Mouse (Mus musculus): ENCODE measurements at regions not wholly inside any gene's neighbourhood (a gene's known extent, or its start where the extent isn't known, plus 50 kb on each side); places are given as distances from the start of the nearest gene placed in this dataset.

GRCm38 (mm10) chr9:47353017-47353416 is 177.0 kb upstream of the Cadm1 start:
- Histone ChIP-seq H3K9ac (ENCODE audit: low read length) (no peak overlapping the region), H3K27ac (replicated peaks in 1 of 2; ENCODE audit: control insufficient read depth in 1 of 2, insufficient read depth in 1 of 2, low read depth in 2 of 2, low read length in 2 of 2) (no peak overlapping the region), H3K36me3 (ENCODE audit: control insufficient read depth, insufficient read depth, low read length) (no peaks in the 10 kb centered on the region), H3K27me3 (ENCODE audit: control insufficient read depth, insufficient read depth, low read length) (peaks cover 55% of the 10 kb centered on the region), H3K9me3 (ENCODE audit: control insufficient read depth, low read length) (no peaks in the 10 kb centered on the region), H3K4me2 (ENCODE audit: low read length) (no peak overlapping the region), H3K4me3 (ENCODE audit: control insufficient read depth in 1 of 2, insufficient read depth in 1 of 2, low read depth in 1 of 2, low read length in 2 of 2) (no peak overlapping the region), H3K4me1 (ENCODE audit: control insufficient read depth in 2 of 2, insufficient read depth in 2 of 2, low read length in 2 of 2) (peaks cover 17 to 20% of the 10 kb centered on the region in 2 experiments)
- no peak for ATAC-seq (ENCODE audit: insufficient number of reproducible peaks, insufficient read depth, low FRiP score, low read depth)
- 29% methylated on average over 2 of the region's 2 CpGs for WGBS

- 88% methylated on average over 5 of the region's 5 CpGs for WGBS
These were observed 176.0 kb upstream of the Cadm1 start for GRCm38 (mm10) chr9:47353972-47354371.

DNA sequence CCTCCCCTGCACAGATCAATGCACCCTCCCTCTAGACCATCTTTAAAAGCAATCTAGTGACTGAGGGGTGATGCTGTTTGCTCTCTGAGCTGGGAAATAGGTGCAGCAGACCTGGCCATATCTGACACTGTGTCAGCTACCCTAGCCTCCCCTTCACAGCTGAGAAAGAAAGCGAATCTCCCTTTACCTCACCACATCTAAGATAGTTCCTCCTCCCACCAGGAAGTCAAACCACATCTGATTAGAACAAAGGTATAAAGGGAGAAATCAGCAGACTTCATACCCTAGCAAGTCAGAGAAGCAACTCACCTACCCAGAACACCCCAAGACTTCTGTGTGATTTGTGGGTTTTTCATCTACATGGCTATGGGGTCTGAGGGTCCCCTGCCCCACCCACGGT is 175.6 kb upstream of the Cadm1 start:
- Histone ChIP-seq H3K9ac (ENCODE audit: low read length) (no peak overlapping the region), H3K36me3 (ENCODE audit: control insufficient read depth, insufficient read depth, low read length) (no peaks in the 10 kb centered on the region), H3K4me1 (ENCODE audit: control insufficient read depth in 2 of 2, insufficient read depth in 2 of 2, low read length in 2 of 2) (peaks cover 27 to 28% of the 10 kb centered on the region in 2 experiments), H3K4me3 (ENCODE audit: control insufficient read depth in 1 of 2, insufficient read depth in 1 of 2, low read depth in 1 of 2, low read length in 2 of 2) (no peak overlapping the region), H3K4me2 (ENCODE audit: low read length) (no peak overlapping the region), H3K9me3 (ENCODE audit: control insufficient read depth, low read length) (no peaks in the 10 kb centered on the region), H3K27me3 (ENCODE audit: control insufficient read depth, insufficient read depth, low read length) (peaks cover 54% of the 10 kb centered on the region), H3K27ac (replicated peaks in 1 of 2; ENCODE audit: control insufficient read depth in 1 of 2, insufficient read depth in 1 of 2, low read depth in 2 of 2, low read length in 2 of 2) (no peak overlapping the region)
- ATAC-seq (ENCODE audit: insufficient number of reproducible peaks, insufficient read depth, low FRiP score, low read depth), result no peak
- WGBS, result 80% methylated on average over 2 of the region's 2 CpGs

More at GRCm38 (mm10) chr9:47353972-47354371, 176.0 kb upstream of the Cadm1 start:
- Histone ChIP-seq H3K27ac (replicated peaks in 1 of 2; ENCODE audit: control insufficient read depth in 1 of 2, insufficient read depth in 1 of 2, low read depth in 2 of 2, low read length in 2 of 2) (no peak overlapping the region), H3K36me3 (ENCODE audit: control insufficient read depth, insufficient read depth, low read length) (no peaks in the 10 kb centered on the region), H3K9ac (ENCODE audit: low read length) (no peak overlapping the region), H3K4me2 (ENCODE audit: low read length) (no peak overlapping the region), H3K4me3 (ENCODE audit: control insufficient read depth in 1 of 2, insufficient read depth in 1 of 2, low read depth in 1 of 2, low read length in 2 of 2) (no peak overlapping the region), H3K4me1 (ENCODE audit: control insufficient read depth in 2 of 2, insufficient read depth in 2 of 2, low read length in 2 of 2) (peaks cover 27% of the 10 kb centered on the region in 2 experiments), H3K9me3 (ENCODE audit: control insufficient read depth, low read length) (no peaks in the 10 kb centered on the region), H3K27me3 (ENCODE audit: control insufficient read depth, insufficient read depth, low read length) (peaks cover 54% of the 10 kb centered on the region)
- ATAC-seq (ENCODE audit: insufficient number of reproducible peaks, insufficient read depth, low FRiP score, low read depth), result no peak

DNA sequence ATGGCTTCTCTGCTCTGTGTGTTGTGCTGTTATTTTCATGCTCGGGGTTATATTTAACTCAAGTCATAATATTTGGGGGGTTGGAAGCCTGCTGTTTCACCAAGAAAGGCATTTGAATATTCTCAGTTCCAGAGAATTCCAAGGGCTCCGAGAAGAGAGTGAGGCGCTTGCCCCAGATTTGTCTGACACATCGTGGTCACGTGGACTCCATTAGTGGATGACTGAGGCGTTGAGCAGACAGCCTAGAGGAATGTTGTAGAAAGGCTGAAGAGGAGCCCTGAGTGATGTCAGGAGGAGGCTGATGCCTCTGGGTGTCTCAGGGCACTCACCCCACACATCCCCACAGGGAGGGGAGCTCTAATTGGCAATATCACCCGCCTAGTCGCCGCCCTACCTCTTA is 175.1 kb upstream of the Cadm1 start:
- WGBS, result 35% methylated on average over 9 of the region's 9 CpGs
- Histone ChIP-seq H3K27me3 (ENCODE audit: control insufficient read depth, insufficient read depth, low read length) (peaks cover 55% of the 10 kb centered on the region), H3K9me3 (ENCODE audit: control insufficient read depth, low read length) (no peaks in the 10 kb centered on the region), H3K4me1 (ENCODE audit: control insufficient read depth in 2 of 2, insufficient read depth in 2 of 2, low read length in 2 of 2) (peaks cover 27 to 28% of the 10 kb centered on the region in 2 experiments), H3K36me3 (ENCODE audit: control insufficient read depth, insufficient read depth, low read length) (no peaks in the 10 kb centered on the region), H3K27ac (replicated peaks in 1 of 2; ENCODE audit: control insufficient read depth in 1 of 2, insufficient read depth in 1 of 2, low read depth in 2 of 2, low read length in 2 of 2) (no peak overlapping the region), H3K9ac (ENCODE audit: low read length) (no peak overlapping the region), H3K4me3 (ENCODE audit: control insufficient read depth in 1 of 2, insufficient read depth in 1 of 2, low read depth in 1 of 2, low read length in 2 of 2) (no peak overlapping the region), H3K4me2 (ENCODE audit: low read length) (peak overlapping the region; percentile 11; the same call in 1 of the 2 replicates)
- ATAC-seq (ENCODE audit: insufficient number of reproducible peaks, insufficient read depth, low FRiP score, low read depth), result no peak

- Histone ChIP-seq H3K4me1 (ENCODE audit: control insufficient read depth in 2 of 2, insufficient read depth in 2 of 2, low read length in 2 of 2) (peaks cover 29 to 31% of the 10 kb centered on the region in 2 experiments), H3K4me3 (ENCODE audit: control insufficient read depth in 1 of 2, insufficient read depth in 1 of 2, low read depth in 1 of 2, low read length in 2 of 2) (no peak overlapping the region), H3K9me3 (ENCODE audit: control insufficient read depth, low read length) (no peaks in the 10 kb centered on the region), H3K4me2 (ENCODE audit: low read length) (peak overlapping the region; percentile 24; the same call in 1 of the 2 replicates), H3K36me3 (ENCODE audit: control insufficient read depth, insufficient read depth, low read length) (no peaks in the 10 kb centered on the region), H3K9ac (ENCODE audit: low read length) (no peak overlapping the region), H3K27ac (replicated peaks in 1 of 2; ENCODE audit: control insufficient read depth in 1 of 2, insufficient read depth in 1 of 2, low read depth in 2 of 2, low read length in 2 of 2) (peak overlapping the region in 1 of 2 experiments; percentile 72; a peak in 3 of 4 replicates), H3K27me3 (ENCODE audit: control insufficient read depth, insufficient read depth, low read length) (peaks cover 56% of the 10 kb centered on the region)
- WGBS, result 37% methylated on average over 17 of the region's 17 CpGs
- ATAC-seq (ENCODE audit: insufficient number of reproducible peaks, insufficient read depth, low FRiP score, low read depth), result peak; percentile 79
These were observed 172.1 kb upstream of the Cadm1 start for GRCm38 (mm10) chr9:47357756-47358399.

DNA sequence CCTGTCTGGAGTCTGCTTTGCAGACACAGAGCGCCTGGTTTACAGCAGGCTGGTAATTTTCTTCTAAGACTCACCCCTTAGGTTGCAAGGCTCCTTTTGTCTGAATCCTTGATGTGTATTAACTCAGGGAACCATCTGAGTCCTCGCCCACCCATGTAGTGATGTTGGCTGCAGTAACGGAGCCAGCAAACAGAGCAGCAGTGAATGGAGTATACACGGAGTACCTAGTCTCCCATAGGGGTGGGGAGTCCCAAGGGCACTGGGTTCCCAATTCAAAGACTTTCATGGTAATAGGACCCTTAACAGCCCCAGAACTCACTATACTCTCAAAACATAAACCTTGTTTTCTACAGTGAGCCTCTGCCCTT is 171.6 kb upstream of the Cadm1 start:
- Histone ChIP-seq H3K4me3 (ENCODE audit: control insufficient read depth in 1 of 2, insufficient read depth in 1 of 2, low read depth in 1 of 2, low read length in 2 of 2) (no peak overlapping the region), H3K9me3 (ENCODE audit: control insufficient read depth, low read length) (no peaks in the 10 kb centered on the region), H3K4me2 (ENCODE audit: low read length) (peak overlapping the region; percentile 24; the same call in 1 of the 2 replicates), H3K36me3 (ENCODE audit: control insufficient read depth, insufficient read depth, low read length) (no peaks in the 10 kb centered on the region), H3K9ac (ENCODE audit: low read length) (no peak overlapping the region), H3K4me1 (ENCODE audit: control insufficient read depth in 2 of 2, insufficient read depth in 2 of 2, low read length in 2 of 2) (peaks cover 24 to 33% of the 10 kb centered on the region in 2 experiments), H3K27me3 (ENCODE audit: control insufficient read depth, insufficient read depth, low read length) (peaks cover 55% of the 10 kb centered on the region), H3K27ac (replicated peaks in 1 of 2; ENCODE audit: control insufficient read depth in 1 of 2, insufficient read depth in 1 of 2, low read depth in 2 of 2, low read length in 2 of 2) (peak overlapping the region in 1 of 2 experiments; percentile 72; a peak in 3 of 4 replicates)
- no peak for ATAC-seq (ENCODE audit: insufficient number of reproducible peaks, insufficient read depth, low FRiP score, low read depth)
- 57% methylated on average over 4 of the region's 4 CpGs for WGBS

GRCm38 (mm10) chr9:47363086-47363485 is 166.9 kb upstream of the Cadm1 start:
- H3K9ac ChIP-seq (ENCODE audit: low read length), result no peak overlapping the region
- H3K4me3 ChIP-seq (ENCODE audit: control insufficient read depth in 1 of 2, insufficient read depth in 1 of 2, low read depth in 1 of 2, low read length in 2 of 2), result no peak overlapping the region
- H3K36me3 ChIP-seq (ENCODE audit: control insufficient read depth, insufficient read depth, low read length), result no peaks in the 10 kb centered on the region
- H3K27ac ChIP-seq (replicated peaks in 1 of 2; ENCODE audit: control insufficient read depth in 1 of 2, insufficient read depth in 1 of 2, low read depth in 2 of 2, low read length in 2 of 2), result no peak overlapping the region
- no peak overlapping the region for H3K4me2 ChIP-seq (ENCODE audit: low read length)
- no peaks in the 10 kb centered on the region for H3K9me3 ChIP-seq (ENCODE audit: control insufficient read depth, low read length)
- WGBS, result 19% methylated on average over 11 of the region's 11 CpGs
- ATAC-seq (ENCODE audit: insufficient number of reproducible peaks, insufficient read depth, low FRiP score, low read depth), result no peak
- peaks cover 89% of the 10 kb centered on the region for H3K27me3 ChIP-seq (ENCODE audit: control insufficient read depth, insufficient read depth, low read length)
- H3K4me1 ChIP-seq (ENCODE audit: control insufficient read depth in 2 of 2, insufficient read depth in 2 of 2, low read length in 2 of 2), result peaks cover 13 to 19% of the 10 kb centered on the region in 2 experiments

GRCm38 (mm10) chr9:47364762-47365161 is 165.2 kb upstream of the Cadm1 start:
- Histone ChIP-seq H3K9me3 (ENCODE audit: control insufficient read depth, low read length) (no peaks in the 10 kb centered on the region), H3K4me2 (ENCODE audit: low read length) (no peak overlapping the region), H3K9ac (ENCODE audit: low read length) (no peak overlapping the region), H3K27ac (replicated peaks in 1 of 2; ENCODE audit: control insufficient read depth in 1 of 2, insufficient read depth in 1 of 2, low read depth in 2 of 2, low read length in 2 of 2) (no peak overlapping the region), H3K4me3 (ENCODE audit: control insufficient read depth in 1 of 2, insufficient read depth in 1 of 2, low read depth in 1 of 2, low read length in 2 of 2) (no peak overlapping the region), H3K36me3 (ENCODE audit: control insufficient read depth, insufficient read depth, low read length) (no peaks in the 10 kb centered on the region), H3K4me1 (ENCODE audit: control insufficient read depth in 2 of 2, insufficient read depth in 2 of 2, low read length in 2 of 2) (peaks cover 8 to 11% of the 10 kb centered on the region in 2 experiments), H3K27me3 (ENCODE audit: control insufficient read depth, insufficient read depth, low read length) (peaks cover 95% of the 10 kb centered on the region)
- WGBS, result 75% methylated on average over 3 of the region's 3 CpGs
- ATAC-seq (ENCODE audit: insufficient number of reproducible peaks, insufficient read depth, low FRiP score, low read depth), result no peak
